Mouse (Mus musculus) erythroblast, embryonic 14.5 days (primary cell): ENCODE results near the gene Dnajc14.

ENCODE experiments used
- GATA1 ChIP-seq: IDR thresholded peaks from 2 replicates; pipeline ENCODE4 v1.6.1; 2012; ENCODE audit warnings: low read length, inconsistent platforms, mixed read lengths
- TAL1 ChIP-seq: IDR thresholded peaks from 3 replicates; pipeline ENCODE4 v1.6.1; 2012; ENCODE audit warnings: low read length, inconsistent platforms, mixed read lengths

GRCm38 (mm10) chr10:128817033-128817432 lies 13.2 kb downstream of the Dnajc14 start, which contains the start of gene Sarnp:
- TF ChIP-seq TAL1: no peak
- no peak for TF ChIP-seq GATA1
